Mouse (Mus musculus) MEL (cell line): ENCODE data around the gene P2ry2. TPM values are rescaled to one million over a fixed set of nuclear protein-coding genes. Genes with fewer than 3 reads are reported as not detected.

ENCODE experiments used
- DNase-seq: peaks from one replicate; pipeline ENCODE4 v3.0.0; 2011; ENCODE audit warnings: low read depth, low spot score
- H3K27ac ChIP-seq: 2 replicates; pipeline ENCODE4 v1.5.1; 2012; ENCODE audit warnings: low read depth, mild to moderate bottlenecking, control low read depth, low read length, moderate library complexity; ENCODE audit not compliant: control insufficient read depth
- H3K27me3 ChIP-seq, 2 experiments: fragments of 150-350 bp in 1 of 2; sonication (generic) in 1 of 2; 2 replicates each; pipeline ENCODE4 v1.6.1; 2012; ENCODE audit warnings: low read length in 2 of 2, mild to moderate bottlenecking in 2 of 2, improper control_type of control experiment in 1 of 2, moderate library complexity in 1 of 2; ENCODE audit not compliant: insufficient read depth in 2 of 2, control insufficient read depth in 1 of 2
- H3K36me3 ChIP-seq, 2 experiments: 2 replicates each; pipeline ENCODE4 v1.6.1; 2012 to 2014; ENCODE audit warnings: low read length in 2 of 2, improper control_type of control experiment in 1 of 2, inconsistent platforms in 1 of 2, mild to moderate bottlenecking in 1 of 2; ENCODE audit not compliant: insufficient read depth in 2 of 2, control insufficient read depth in 1 of 2
- H3K4me1 ChIP-seq, 2 experiments: fragments of 150-350 bp in 1 of 2; sonication (generic) in 1 of 2; 2 replicates each; pipeline ENCODE4 v1.6.1; 2012; ENCODE audit warnings: low read length in 2 of 2, improper control_type of control experiment in 1 of 2, mild to moderate bottlenecking in 1 of 2; ENCODE audit not compliant: insufficient read depth in 2 of 2, control insufficient read depth in 1 of 2
- H3K4me3 ChIP-seq, 2 experiments: fragments of 150-350 bp in 1 of 2; sonication (generic) in 1 of 2; 2 replicates each; pipeline ENCODE4 v1.5.1; 2012; ENCODE audit warnings: low read depth in 2 of 2, low read length in 2 of 2, mild to moderate bottlenecking in 2 of 2, moderate library complexity in 2 of 2, control low read depth in 1 of 2, improper control_type of control experiment in 1 of 2; ENCODE audit not compliant: control insufficient read depth in 1 of 2, insufficient read depth in 1 of 2
- H3K79me2 ChIP-seq: 2 replicates; pipeline ENCODE4 v1.6.1; 2012; ENCODE audit warnings: mild to moderate bottlenecking, low read length, moderate library complexity; ENCODE audit not compliant: control insufficient read depth, poor library complexity, insufficient read depth
- H3K9ac ChIP-seq: 2 replicates; pipeline ENCODE4 v1.6.1; 2012; ENCODE audit warnings: low read depth, mild to moderate bottlenecking, control low read depth, low read length, moderate library complexity; ENCODE audit not compliant: control insufficient read depth, poor library complexity, severe bottlenecking
- H3K9me3 ChIP-seq: fragments of 150-350 bp; sonication (generic); replicated peaks from 2 replicates; pipeline ENCODE4 v1.6.1; 2012; ENCODE audit warnings: mild to moderate bottlenecking, low read length, improper control_type of control experiment, moderate library complexity; ENCODE audit not compliant: insufficient read depth
- EP300 ChIP-seq, 2 experiments: IDR thresholded peaks; 2 replicates each; pipeline ENCODE4 v1.6.1; 2011; ENCODE audit warnings: improper control_type of control experiment in 2 of 2, low read length in 2 of 2, low read depth in 1 of 2, mild to moderate bottlenecking in 1 of 2
- ETS1 ChIP-seq: IDR thresholded peaks from 2 replicates; pipeline ENCODE4 v1.6.1; 2012; ENCODE audit warnings: low read depth, mild to moderate bottlenecking, inconsistent platforms, low read length, improper control_type of control experiment, moderate library complexity
- HCFC1 ChIP-seq: IDR thresholded peaks from 2 replicates; pipeline ENCODE4 v1.6.1; 2012; ENCODE audit warnings: low read depth, mild to moderate bottlenecking, inconsistent platforms, low read length, improper control_type of control experiment, moderate library complexity
- MAX ChIP-seq: IDR thresholded peaks from 2 replicates; pipeline ENCODE4 v1.6.1; 2011; ENCODE audit warnings: low read length, improper control_type of control experiment
- MAZ ChIP-seq: IDR thresholded peaks from 2 replicates; pipeline ENCODE4 v1.6.1; 2012; ENCODE audit warnings: low read depth, mild to moderate bottlenecking, inconsistent platforms, low read length, improper control_type of control experiment
- MXI1 ChIP-seq: IDR thresholded peaks from 2 replicates; pipeline ENCODE4 v1.6.1; 2011; ENCODE audit warnings: mild to moderate bottlenecking, low read depth, low read length, improper control_type of control experiment
- MYB ChIP-seq: IDR thresholded peaks from 2 replicates; pipeline ENCODE4 v1.6.1; 2011; ENCODE audit warnings: mild to moderate bottlenecking, low read depth, low read length, improper control_type of control experiment
- MYC ChIP-seq: IDR thresholded peaks from 2 replicates; pipeline ENCODE4 v1.6.1; 2011; ENCODE audit warnings: low read depth, mild to moderate bottlenecking, low read length, improper control_type of control experiment, moderate library complexity
- NELFE ChIP-seq: IDR thresholded peaks from 2 replicates; pipeline ENCODE4 v1.6.1; 2011; ENCODE audit warnings: low read depth, low read length, improper control_type of control experiment
- NRF1 ChIP-seq: IDR thresholded peaks from 2 replicates; pipeline ENCODE4 v1.6.1; 2014; ENCODE audit warnings: low read depth, mild to moderate bottlenecking, inconsistent platforms, low read length, improper control_type of control experiment, moderate library complexity; ENCODE audit not compliant: poor library complexity, insufficient read depth, severe bottlenecking
- POLR2A ChIP-seq, 2 experiments: IDR thresholded peaks; 2 replicates each; pipeline ENCODE4 v1.6.1; 2011 to 2012; ENCODE audit warnings: low read length in 2 of 2, mild to moderate bottlenecking in 2 of 2, control low read depth in 1 of 2, improper control_type of control experiment in 1 of 2, low read depth in 1 of 2, moderate library complexity in 1 of 2; ENCODE audit not compliant: control insufficient read depth in 1 of 2, insufficient read depth in 1 of 2, poor library complexity in 1 of 2
- POLR2AphosphoS2 ChIP-seq: IDR thresholded peaks from 2 replicates; pipeline ENCODE4 v1.6.1; 2011; ENCODE audit warnings: low read length, improper control_type of control experiment
- RAD21 ChIP-seq: IDR thresholded peaks from 2 replicates; pipeline ENCODE4 v1.6.1; 2011; ENCODE audit warnings: mild to moderate bottlenecking, low read depth, low read length, improper control_type of control experiment
- RCOR1 ChIP-seq: IDR thresholded peaks from 2 replicates; pipeline ENCODE4 v1.6.1; 2012; ENCODE audit warnings: low read depth, mild to moderate bottlenecking, inconsistent platforms, low read length, improper control_type of control experiment
- SIN3A ChIP-seq: IDR thresholded peaks from 2 replicates; pipeline ENCODE4 v1.6.1; 2012; ENCODE audit warnings: low read length, improper control_type of control experiment, inconsistent platforms
- SMC3 ChIP-seq: IDR thresholded peaks from 2 replicates; pipeline ENCODE4 v1.6.1; 2011; ENCODE audit warnings: low read depth, low read length, improper control_type of control experiment
- UBTF ChIP-seq: IDR thresholded peaks from 2 replicates; pipeline ENCODE4 v1.6.1; 2012; ENCODE audit warnings: low read depth, mild to moderate bottlenecking, inconsistent platforms, low read length, improper control_type of control experiment, moderate library complexity, borderline replicate concordance; ENCODE audit not compliant: insufficient read depth
- USF1 ChIP-seq: IDR thresholded peaks from 2 replicates; pipeline ENCODE4 v1.6.1; 2014; ENCODE audit warnings: low read depth, mild to moderate bottlenecking, inconsistent platforms, low read length, improper control_type of control experiment, moderate library complexity
- ZC3H11A ChIP-seq: IDR thresholded peaks from 2 replicates; pipeline ENCODE4 v1.6.1; 2012; ENCODE audit warnings: low read depth, mild to moderate bottlenecking, inconsistent platforms, low read length, improper control_type of control experiment
- ZKSCAN1 ChIP-seq: IDR thresholded peaks from 2 replicates; pipeline ENCODE4 v1.6.1; 2012; ENCODE audit warnings: low read depth, mild to moderate bottlenecking, inconsistent platforms, low read length, improper control_type of control experiment, moderate library complexity
- ZMIZ1 ChIP-seq: IDR thresholded peaks from 2 replicates; pipeline ENCODE4 v1.6.1; 2012; ENCODE audit warnings: low read depth, mild to moderate bottlenecking, inconsistent platforms, low read length, improper control_type of control experiment, moderate library complexity
- ZNF384 ChIP-seq: IDR thresholded peaks from 2 replicates; pipeline ENCODE4 v1.6.1; 2012; ENCODE audit warnings: low read depth, mild to moderate bottlenecking, inconsistent platforms, low read length, improper control_type of control experiment
- polyA plus RNA-seq, 2 experiments: library from polyadenylated mRNA; stranded (reverse) in 1 of 2; unstranded in 1 of 2; fragments of >175 nt in 1 of 2; fragments of >200 nt in 1 of 2; gene quantifications; 2 replicates each; pipeline versions ENCODE4 v1.2.1 to v1.2.4; 2012; ENCODE audit warnings: low replicate concordance in 2 of 2, low read depth in 1 of 2; ENCODE audit not compliant: insufficient read length in 2 of 2, insufficient read depth in 1 of 2, missing spikeins in 1 of 2
- total RNA-seq: library from RNA; depleted of rRNA; stranded (reverse); fragments of 300-350 nt; gene quantifications from 2 replicates; pipeline ENCODE4 v1.2.3, GENCODE M21; 2012

Gene P2ry2
- total and polyA plus RNA-seq, 3 experiments = 0.23 to 0.86 TPM; not detected in 1

DNA sequence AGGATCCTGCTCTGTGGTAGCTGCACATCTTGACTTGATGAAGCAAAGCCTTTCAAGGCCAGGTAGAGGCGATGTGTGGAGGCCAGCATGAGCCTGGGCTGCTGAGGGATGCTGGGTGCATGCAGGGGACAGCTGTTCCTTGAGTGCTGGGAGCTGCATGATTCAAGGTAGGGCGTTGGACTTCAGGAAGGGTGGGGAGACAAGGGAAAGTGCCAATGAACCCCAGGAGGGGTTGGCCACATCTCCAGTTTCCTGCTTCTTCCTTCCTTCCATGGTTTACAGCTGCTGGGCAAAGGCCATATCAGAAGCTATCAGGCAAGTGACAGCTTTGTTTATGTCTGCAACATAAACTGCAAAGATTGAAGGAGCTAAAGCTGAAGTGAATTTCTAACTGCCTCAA, 28.9 kb upstream of the P2ry2 start:
- H3K4me3 ChIP-seq = no peak overlapping the region
- DNase-seq = no peak
- H3K36me3 ChIP-seq = peaks cover 0 to 2% of the 10 kb centered on the region in 2 experiments; a peak in 1 of 4 replicates
- H3K79me2 ChIP-seq = no peaks in the 10 kb centered on the region
- no peak overlapping the region for H3K9ac ChIP-seq
- H3K27me3 ChIP-seq = no peaks in the 10 kb centered on the region
- H3K4me1 ChIP-seq = peaks cover 3 to 14% of the 10 kb centered on the region in 2 experiments
- H3K9me3 ChIP-seq = no peaks in the 10 kb centered on the region
- H3K27ac ChIP-seq = peak overlapping the region; percentile 32; the same call in 1 of the 2 replicates
- TF ChIP-seq UBTF (no peak), ZKSCAN1 (no peak), POLR2AphosphoS2 (no peak), RCOR1 (no peak), USF1 (no peak), EP300 (IDR thresholded peaks at IDR 0.05; ENCODE audit: low read depth in 1 of 2, low read length in 2 of 2) (no peak), NELFE (no peak), MAZ (no peak)

DNA sequence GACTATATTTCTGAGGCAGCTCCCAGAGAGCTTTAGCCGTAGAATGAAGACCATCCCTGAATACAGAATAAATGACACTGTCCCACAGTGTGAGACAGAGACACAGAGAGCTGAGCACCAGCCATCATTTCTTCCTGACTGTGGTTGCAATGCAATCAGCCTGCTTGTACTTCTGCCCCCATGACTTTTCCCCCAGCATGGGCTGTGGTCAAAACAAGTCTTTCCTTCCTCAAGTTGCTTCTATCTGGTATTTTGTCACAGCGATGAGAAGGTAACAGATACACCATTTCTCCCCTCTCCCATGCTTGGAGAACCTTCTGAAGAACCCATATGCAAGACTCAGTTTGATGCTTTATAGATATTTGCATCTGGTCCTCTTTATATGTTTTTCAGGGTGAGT, 20.7 kb upstream of the P2ry2 start:
- TF ChIP-seq ZC3H11A (no peak), NELFE (no peak), HCFC1 (no peak), SIN3A (no peak), NRF1 (no peak), MYC (no peak), ZMIZ1 (no peak), ETS1 (no peak), MAX (no peak), SMC3 (no peak), MXI1 (no peak), RAD21 (no peak), USF1 (no peak), UBTF (no peak), POLR2A (IDR thresholded peaks at IDR 0.05; ENCODE audit: control insufficient read depth in 1 of 2, insufficient read depth in 1 of 2, low read depth in 1 of 2, low read length in 2 of 2, poor library complexity in 1 of 2) (no peak), MYB (no peak), ZNF384 (no peak), RCOR1 (no peak), EP300 (IDR thresholded peaks at IDR 0.05; ENCODE audit: low read depth in 1 of 2, low read length in 2 of 2) (no peak), POLR2AphosphoS2 (no peak)
- H3K79me2 ChIP-seq = no peaks in the 10 kb centered on the region
- H3K4me1 ChIP-seq = peaks cover 0 to 14% of the 10 kb centered on the region in 2 experiments; a peak in 2 of 4 replicates
- H3K27me3 ChIP-seq = no peaks in the 10 kb centered on the region
- H3K9me3 ChIP-seq = no peaks in the 10 kb centered on the region
- H3K36me3 ChIP-seq = peaks cover 0 to 7% of the 10 kb centered on the region in 2 experiments; a peak in 2 of 4 replicates
- peak; percentile 31 for DNase-seq
- H3K4me3 ChIP-seq = no peak overlapping the region
- H3K27ac ChIP-seq = no peak overlapping the region
- no peak overlapping the region for H3K9ac ChIP-seq
